Mouse (Mus musculus) fibroblast of lung, adult 2 months (primary cell): ENCODE measurements around the gene Spint5.
A peak's percentile ranks its signal among the peaks of the same experiment; 100 is the strongest.
"Not testable (repeated sequence)": the region's sequence is repeated elsewhere in the genome, so short reads cannot be mapped to it uniquely, and the experiment has no call there.

Experiments
- DNase-seq: peaks from one replicate; pipeline ENCODE4 v3.0.0-alpha.2; 2011; ENCODE audit warnings: low read depth

The Spint5 gene

DNA sequence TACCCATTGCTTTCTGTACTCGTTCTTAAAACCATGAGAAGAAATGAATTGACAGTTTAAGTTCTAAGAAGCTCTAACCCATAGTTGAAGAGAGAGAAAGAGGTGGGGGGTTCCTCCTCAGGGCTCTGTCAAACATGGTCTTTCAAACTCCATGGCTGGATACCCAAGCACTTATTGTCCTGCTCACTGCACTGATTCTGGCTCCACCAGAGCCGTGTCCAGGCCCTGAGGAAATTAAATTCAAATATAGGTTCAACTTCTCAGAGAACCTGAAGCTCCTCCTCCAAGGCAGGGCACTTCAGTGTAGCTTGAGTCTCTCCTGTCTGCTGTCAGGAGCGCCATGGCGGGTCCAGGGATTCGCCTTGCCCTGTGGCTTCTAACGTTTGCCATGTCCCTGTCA lies at the start of gene Spint5:
Gene Spint5 (plus strand): TSS at position 301 of the 400 bp plus-strand sequence.
- no peak for DNase-seq

- no peak for DNase-seq
These were observed 44.8 kb upstream of the Spint5 start for GRCm38 (mm10) chr2:164670261-164670660.

DNA sequence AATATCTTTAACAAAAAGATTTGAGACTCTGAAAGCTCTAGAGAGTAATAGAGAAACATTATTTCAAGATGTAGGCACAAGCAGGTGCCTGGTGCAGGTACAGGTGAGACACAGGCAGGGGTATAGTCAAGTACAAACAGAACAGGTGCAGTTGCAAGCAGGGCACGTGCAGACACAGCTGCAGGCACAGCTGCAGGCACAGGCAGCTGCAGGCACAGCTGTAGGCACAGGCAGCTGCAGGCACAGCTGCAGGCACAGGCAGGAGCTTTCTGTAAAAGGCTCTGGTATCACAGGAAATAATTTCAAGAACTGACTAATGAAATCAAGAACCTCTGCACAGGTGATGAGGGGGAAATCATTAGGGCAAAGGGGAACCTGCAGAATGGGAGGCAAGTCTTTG lies 44.2 kb upstream of the Spint5 start:
- DNase-seq, result no peak

DNA sequence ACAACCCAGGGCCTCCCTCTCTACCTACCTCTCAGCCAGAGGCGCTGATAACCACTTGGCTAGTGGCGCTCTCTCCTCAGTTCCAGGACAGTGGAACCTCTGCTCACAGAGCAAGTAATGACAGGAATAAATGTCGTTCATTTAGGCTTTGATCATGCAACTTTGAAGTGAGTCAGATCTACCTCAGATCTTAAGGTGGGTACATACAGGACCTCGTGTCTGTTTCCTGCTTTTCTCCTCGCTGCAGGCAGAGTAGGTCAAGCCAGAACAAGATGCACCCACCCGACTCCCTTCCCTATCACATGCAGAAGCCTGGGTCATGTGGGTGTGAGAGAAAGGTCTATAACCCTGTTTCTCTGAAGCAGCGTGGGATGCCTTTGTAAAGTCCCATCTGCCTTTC lies 41.1 kb upstream of the Spint5 start, which contains the start of gene Wfdc11:
Gene Wfdc11 (minus strand): TSS at position 101 of the 400 bp plus-strand sequence.
- no peak for DNase-seq

- no peak for DNase-seq
These were observed 39.0 kb upstream of the Spint5 start for GRCm38 (mm10) chr2:164676103-164676502.

GRCm38 (mm10) chr2:164676916-164677685 lies 38.0 kb upstream of the Spint5 start:
- no peak for DNase-seq

DNA sequence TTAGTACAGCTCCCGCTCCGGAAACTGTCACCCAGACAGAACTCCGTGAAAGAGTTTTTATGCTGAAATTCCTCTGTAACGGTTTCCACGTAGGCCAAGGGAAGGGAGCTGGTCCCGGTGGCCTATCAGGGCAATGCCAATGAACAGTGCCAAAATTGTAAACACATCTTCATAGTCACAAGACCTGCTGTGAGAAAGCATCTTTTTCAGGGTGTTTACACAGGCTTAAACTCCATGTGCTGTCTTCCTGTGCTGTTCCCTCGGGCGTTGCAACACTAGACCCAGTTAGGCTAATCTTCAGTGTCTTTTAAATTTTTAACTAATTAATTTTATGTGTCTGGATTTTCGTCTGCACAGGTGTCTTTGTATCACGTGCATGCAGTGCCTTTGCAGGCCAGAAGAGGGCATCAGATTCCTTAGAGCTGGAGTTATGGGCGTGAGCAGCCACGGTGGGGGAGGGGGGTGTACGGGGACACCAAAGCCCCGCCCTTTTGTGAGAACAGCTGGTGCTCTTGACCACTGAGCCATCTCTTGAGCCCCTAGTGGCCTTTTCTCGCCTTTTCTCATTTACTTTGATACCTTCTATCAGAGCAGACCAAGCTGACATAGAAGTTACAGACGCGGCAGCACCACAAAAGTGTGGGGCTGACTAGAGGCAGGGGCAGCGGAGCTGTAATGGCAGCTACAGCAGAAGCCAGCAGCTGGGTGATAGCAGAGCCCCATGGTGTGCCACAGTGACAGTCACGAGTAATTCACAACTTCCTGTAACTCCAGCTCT lies 36.1 kb upstream of the Spint5 start:
- peak; percentile 29 for DNase-seq

- DNase-seq, result no peak
These were observed 35.2 kb upstream of the Spint5 start for GRCm38 (mm10) chr2:164679906-164680305.

DNA sequence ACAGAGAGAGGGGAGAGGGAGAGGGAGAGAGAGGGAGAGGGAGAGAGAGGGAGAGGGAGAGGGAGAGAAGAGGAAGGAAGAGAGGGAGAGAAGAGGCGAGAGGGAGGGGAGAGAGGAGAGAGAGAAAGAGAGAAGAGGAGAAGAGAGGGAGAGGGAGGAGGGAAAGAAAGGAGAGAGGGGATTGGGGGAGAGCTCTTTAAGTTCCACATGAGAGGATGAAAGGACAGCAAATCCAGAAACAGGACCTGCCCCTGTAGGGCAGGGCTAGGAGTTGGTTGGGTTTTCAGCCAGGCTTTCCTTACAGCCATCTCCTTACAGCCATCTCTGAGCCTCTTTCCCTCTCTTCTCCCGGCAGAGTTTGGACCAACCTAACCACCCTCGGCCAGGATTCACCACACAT lies 30.3 kb upstream of the Spint5 start, which contains the start of gene Wfdc13:
Gene Wfdc13 (plus strand): TSS at position 301 of the 400 bp plus-strand sequence.
- DNase-seq, result no peak

DNA sequence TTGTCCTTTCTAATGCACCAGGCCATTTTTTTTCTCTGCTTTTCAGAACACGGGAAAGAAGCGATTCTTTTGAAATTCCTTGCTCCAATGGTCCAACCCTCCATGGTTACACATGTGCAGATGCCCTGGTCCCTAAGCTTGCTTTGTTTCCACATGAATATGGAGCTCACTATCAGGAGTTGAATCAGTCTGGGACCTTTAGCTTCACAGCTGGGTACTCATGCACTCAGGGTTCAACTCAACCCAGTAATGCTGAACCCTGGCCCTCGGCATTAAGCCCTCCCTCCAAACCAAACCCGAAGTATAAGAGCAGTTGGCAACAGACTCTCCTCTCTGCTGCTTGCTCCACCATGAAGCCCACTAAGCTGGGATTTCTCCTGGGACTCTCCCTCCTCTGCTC lies 16.9 kb upstream of the Spint5 start, which contains the start of gene Spint4:
Gene Spint4 (plus strand): TSS at position 301 of the 400 bp plus-strand sequence.
- DNase-seq, result no peak

GRCm38 (mm10) chr2:164700959-164701358 lies 14.1 kb upstream of the Spint5 start:
- no peak for DNase-seq

DNA sequence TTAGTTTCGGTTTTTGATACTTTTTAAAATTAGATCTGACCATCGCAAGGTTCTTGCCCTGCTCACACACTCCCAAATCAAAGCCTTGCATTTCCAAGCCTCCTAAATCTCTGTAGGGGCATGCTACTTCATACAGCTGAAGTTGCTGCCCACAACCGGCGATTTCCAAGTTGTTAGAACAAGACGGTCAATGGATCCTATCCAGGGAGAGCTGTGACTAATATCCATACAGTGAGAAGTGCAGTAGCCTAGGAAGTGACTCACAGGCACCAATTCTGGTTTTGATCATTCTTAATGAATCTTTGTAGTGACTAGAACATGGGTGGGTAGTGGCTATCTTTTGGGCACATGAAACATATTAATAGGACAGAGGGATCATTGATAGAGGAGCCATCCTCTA lies 13.3 kb upstream of the Spint5 start:
- peak; percentile 36 for DNase-seq

- DNase-seq, result no peak
These were observed 10.9 kb upstream of the Spint5 start for GRCm38 (mm10) chr2:164704235-164704634.

DNA sequence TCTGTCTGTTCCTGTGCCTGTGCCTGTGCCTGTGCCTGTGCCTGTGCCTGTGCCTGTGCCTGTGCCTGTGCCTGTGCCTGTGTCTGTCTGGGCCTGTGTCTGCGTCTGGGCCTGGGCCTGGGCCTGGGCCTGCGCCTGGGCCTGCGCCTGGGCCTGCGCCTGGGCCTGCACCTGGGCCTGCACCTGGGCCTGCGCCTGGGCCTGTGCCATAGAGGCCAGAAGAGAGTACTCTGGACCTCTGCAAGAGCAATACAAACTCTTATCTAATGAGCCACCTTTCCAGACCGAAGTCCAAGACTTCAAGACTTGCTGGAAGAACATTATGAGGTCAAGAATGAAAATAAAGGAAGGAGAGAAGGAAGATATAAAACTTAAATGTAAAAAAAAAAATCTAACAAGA lies 9.8 kb upstream of the Spint5 start:
- DNase-seq, result no peak

DNA sequence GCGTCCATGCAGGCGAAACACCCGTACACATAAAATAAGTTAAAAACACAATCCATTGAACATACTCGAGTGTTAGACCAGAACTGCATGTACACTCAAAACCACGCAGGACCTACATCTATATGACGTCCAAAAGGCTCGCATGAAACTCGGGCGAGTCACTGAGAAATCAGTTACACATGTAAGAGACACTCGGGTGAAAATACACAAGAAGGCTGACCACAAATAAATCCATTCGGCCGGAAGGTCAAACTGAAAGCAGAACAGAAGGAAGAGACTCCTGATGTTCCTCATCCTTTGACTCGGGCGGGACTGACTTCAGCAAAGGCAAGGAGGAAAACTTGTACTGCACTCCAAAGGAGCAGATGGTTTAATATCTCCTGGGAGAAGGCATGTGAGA lies 9.1 kb upstream of the Spint5 start:
- DNase-seq, result no peak

GRCm38 (mm10) chr2:164716194-164716786 lies 1.2 kb downstream of the Spint5 start:
- not testable (repeated sequence) for DNase-seq

DNA sequence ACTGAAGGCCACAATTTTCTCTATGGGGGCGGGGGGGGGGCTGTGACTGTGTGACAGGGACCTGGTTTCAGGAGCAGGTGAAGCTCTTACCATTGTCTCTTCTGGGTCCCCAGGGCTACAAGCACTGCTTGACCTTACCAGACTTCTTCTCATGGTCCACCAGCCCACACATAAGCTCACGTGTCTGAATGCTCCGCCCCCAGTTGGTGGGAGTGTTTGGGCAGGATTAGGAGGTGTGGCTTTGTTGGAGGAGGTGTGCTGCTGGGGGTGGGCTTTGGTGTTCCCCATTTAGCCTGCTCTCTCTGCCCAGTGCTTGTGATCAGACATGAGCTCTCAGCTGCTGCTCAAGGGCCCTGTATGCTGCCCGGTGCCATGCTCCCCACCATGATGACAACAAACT lies 8.2 kb downstream of the Spint5 start:
- DNase-seq, result no peak

- no peak for DNase-seq
These were observed 11.0 kb downstream of the Spint5 start for GRCm38 (mm10) chr2:164725895-164726619.

- DNase-seq, result no peak
These were observed 16.6 kb downstream of the Spint5 start for GRCm38 (mm10) chr2:164731719-164732118.

GRCm38 (mm10) chr2:164733259-164733658 lies 18.2 kb downstream of the Spint5 start:
- no peak for DNase-seq

DNA sequence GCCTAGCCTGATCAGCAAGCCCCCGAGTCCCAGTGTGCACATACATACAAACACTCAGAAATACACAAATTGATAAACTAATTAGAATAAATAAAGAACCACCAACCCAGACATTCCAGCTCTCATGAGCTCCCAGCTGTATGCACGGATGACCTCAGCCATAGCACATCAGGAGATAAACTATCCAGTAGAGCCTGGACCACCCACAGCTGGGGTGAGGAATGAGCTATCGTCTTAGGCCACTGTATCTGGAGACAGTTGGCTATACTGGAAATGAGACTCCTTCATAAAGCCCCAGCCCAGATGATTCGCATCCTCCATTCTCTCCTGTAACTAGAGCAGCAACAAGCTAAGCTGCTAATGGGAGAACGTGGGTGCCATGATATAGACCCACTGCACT lies 19.7 kb downstream of the Spint5 start:
- DNase-seq, result no peak

DNA sequence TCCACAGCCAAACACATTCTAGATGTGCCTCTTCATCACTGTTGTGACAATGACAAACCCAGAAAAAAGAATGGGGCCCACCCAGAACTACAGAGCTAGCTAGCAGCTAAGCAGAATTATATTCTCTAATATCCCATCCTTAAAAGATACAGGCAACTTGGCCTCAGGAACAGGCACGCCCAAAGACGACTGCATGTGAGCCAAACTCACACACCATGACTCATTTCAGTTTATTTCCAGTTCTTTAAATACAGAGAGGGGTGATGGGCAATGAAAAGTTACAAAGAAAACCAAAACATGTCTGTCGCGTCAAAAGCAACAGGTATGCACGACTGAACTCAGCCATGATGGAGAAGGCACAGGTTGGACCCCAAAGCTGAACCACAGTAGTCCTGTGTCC lies 20.3 kb downstream of the Spint5 start:
- DNase-seq, result no peak
